Mouse (Mus musculus) ES-E14 (cell line): ENCODE data around the gene Cemip2. TPM values are rescaled to one million over a fixed set of nuclear protein-coding genes. Genes with fewer than 3 reads are reported as not detected.

Experiments
- DNase-seq: peaks from one replicate; pipeline ENCODE4 v3.0.0-alpha.2; 2013; ENCODE audit warnings: low read depth, low spot score
- H3K27ac ChIP-seq: 2 replicates; pipeline ENCODE4 v1.5.1; 2012; ENCODE audit warnings: low read depth, mild to moderate bottlenecking, low read length, moderate library complexity, mixed read lengths; ENCODE audit not compliant: poor library complexity, insufficient read depth, severe bottlenecking
- H3K36me3 ChIP-seq: 2 replicates; pipeline ENCODE4 v1.6.1; 2012; ENCODE audit warnings: mild to moderate bottlenecking, low read length, moderate library complexity, mixed read lengths; ENCODE audit not compliant: control insufficient read depth, poor library complexity, insufficient read depth, severe bottlenecking
- H3K4me1 ChIP-seq, 2 experiments: fragments of 150-350 bp in 1 of 2; sonication (generic) in 1 of 2; 2 replicates each; pipeline ENCODE4 v1.6.1; 2012; ENCODE audit warnings: low read length in 2 of 2, mild to moderate bottlenecking in 1 of 2, mixed read lengths in 1 of 2; ENCODE audit not compliant: control insufficient read depth in 2 of 2, insufficient read depth in 2 of 2, poor library complexity in 1 of 2
- H3K4me3 ChIP-seq, 2 experiments: fragments of 150-350 bp in 1 of 2; sonication (generic) in 1 of 2; 2 replicates each; pipeline ENCODE4 v1.5.1; 2012; ENCODE audit warnings: low read length in 2 of 2, low read depth in 1 of 2, mild to moderate bottlenecking in 1 of 2, mixed read lengths in 1 of 2; ENCODE audit not compliant: insufficient read depth in 1 of 2, poor library complexity in 1 of 2, severe bottlenecking in 1 of 2
- H3K9ac ChIP-seq: 2 replicates; pipeline ENCODE4 v1.6.1; 2012; ENCODE audit warnings: low read depth, mild to moderate bottlenecking, low read length, mixed read lengths; ENCODE audit not compliant: poor library complexity, insufficient read depth, severe bottlenecking
- H3K9me3 ChIP-seq: fragments of 150-350 bp; sonication (generic); 2 replicates; pipeline ENCODE4 v1.6.1; 2012; ENCODE audit warnings: low read depth, mild to moderate bottlenecking, low read length; ENCODE audit not compliant: control insufficient read depth, insufficient read depth
- CHD2 ChIP-seq: IDR thresholded peaks from 2 replicates; pipeline ENCODE4 v1.6.1; 2014; ENCODE audit warnings: mild to moderate bottlenecking, low read depth, low read length, inconsistent platforms
- HCFC1 ChIP-seq: IDR thresholded peaks from 2 replicates; pipeline ENCODE4 v1.6.1; 2012; ENCODE audit warnings: low read length, inconsistent platforms, borderline replicate concordance; ENCODE audit not compliant: insufficient read depth
- MAFK ChIP-seq: IDR thresholded peaks from 2 replicates; pipeline ENCODE4 v1.6.1; 2014; ENCODE audit warnings: mild to moderate bottlenecking, low read depth, low read length, inconsistent platforms; ENCODE audit not compliant: insufficient read depth
- ZC3H11A ChIP-seq: IDR thresholded peaks from 2 replicates; pipeline ENCODE4 v1.6.1; 2012; ENCODE audit warnings: low read depth, mild to moderate bottlenecking, inconsistent platforms, low read length, borderline replicate concordance
- ZNF384 ChIP-seq: IDR thresholded peaks from 2 replicates; pipeline ENCODE4 v1.6.1; 2012; ENCODE audit warnings: low read depth, low read length, inconsistent platforms
- in situ Hi-C, 2 experiments: fragments of 600-800 bp; cut with MboI; formaldehyde crosslinking; loops; one replicate each; pipeline ENCODE4 v1.15.1; 2025; ENCODE audit warnings: low sequenced_read_pairs in 2 of 2, inconsistent platforms in 1 of 2; ENCODE audit not compliant: unreplicated experiment in 2 of 2
- total RNA-seq: library from RNA; depleted of rRNA; stranded (reverse); fragments of 300-350 nt; gene quantifications from 2 replicates; pipeline ENCODE4 v1.2.3, GENCODE M21; 2012; rRNA removed

Cemip2 gene
- total RNA-seq, 1 experiment: 75.3 TPM

GRCm38 (mm10) chr19:21897122-21897827, 119.1 kb downstream of the Cemip2 start:
- in situ Hi-C loops: no loop called here
- H3K4me3 ChIP-seq: no peak overlapping the region
- no peaks in the 10 kb centered on the region for H3K36me3 ChIP-seq
- no peak overlapping the region for H3K27ac ChIP-seq
- H3K9me3 ChIP-seq: no peaks in the 10 kb centered on the region
- no peak for DNase-seq
- TF ChIP-seq ZC3H11A (no peak), ZNF384 (no peak), HCFC1 (no peak), CHD2 (no peak), MAFK (no peak)
- no peak overlapping the region for H3K9ac ChIP-seq
- peaks cover 7 to 12% of the 10 kb centered on the region in 2 experiments for H3K4me1 ChIP-seq

- no peak for DNase-seq
- H3K4me3 ChIP-seq: no peak overlapping the region
- peaks cover 7 to 12% of the 10 kb centered on the region in 2 experiments for H3K4me1 ChIP-seq
- no peak overlapping the region for H3K27ac ChIP-seq
- in situ Hi-C loops: no loop called here
- no peak overlapping the region for H3K9ac ChIP-seq
- no peaks in the 10 kb centered on the region for H3K9me3 ChIP-seq
- no peaks in the 10 kb centered on the region for H3K36me3 ChIP-seq
- TF ChIP-seq MAFK (no peak), CHD2 (no peak), ZNF384 (no peak), ZC3H11A (no peak), HCFC1 (no peak)
Measured at GRCm38 (mm10) chr19:21898015-21898939, 120.1 kb downstream of the Cemip2 start.

Other genes starting within 250 kb of the Cemip2 start
- gene 1110059E24Rik, start 125.4 kb upstream of the Cemip2 start, total RNA-seq: 34.6 and 38.9 TPM in 2 replicates
- 13.1 and 15.9 TPM in 2 replicates for gene Abhd17b, start 125.2 kb upstream of the Cemip2 start, total RNA-seq